Mouse (Mus musculus) heart, postnatal 0 days (tissue): ENCODE measurements around the gene Esrra.

Source experiments
- CTCF ChIP-seq: IDR thresholded peaks from 2 replicates; pipeline ENCODE4 v1.5.1; 2016; ENCODE audit warnings: antibody characterized with exemption, control low read depth, low read depth
- EP300 ChIP-seq: IDR thresholded peaks from 2 replicates; pipeline ENCODE4 v1.6.1; 2016; ENCODE audit warnings: antibody characterized with exemption, low read depth

DNA sequence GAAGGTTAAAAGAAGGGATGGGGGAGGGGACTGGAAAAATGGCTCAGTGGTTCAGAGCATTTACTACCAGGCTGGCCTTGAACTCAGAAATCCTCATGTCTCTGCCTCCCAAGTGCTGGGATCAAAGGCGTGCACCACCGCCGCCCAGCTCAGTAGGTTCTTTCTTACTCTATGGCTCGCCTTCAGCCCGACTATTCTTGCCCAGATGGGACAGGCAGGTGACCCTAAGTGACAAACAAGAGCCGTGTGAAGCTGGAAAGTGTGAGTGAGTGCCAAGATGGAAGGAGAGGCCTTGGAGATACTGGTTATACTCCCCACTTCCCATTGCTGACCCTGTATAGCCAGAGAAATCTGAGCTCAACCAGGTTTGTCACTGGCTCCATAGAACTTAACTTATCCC, 22.1 kb upstream of the Esrra start:
- TF ChIP-seq EP300 (no peak), CTCF (no peak)
